Mouse (Mus musculus) monocyte, adult 59 days (primary cell): ENCODE measurements around the gene Olfr1352. TPM values are rescaled to one million over a fixed set of nuclear protein-coding genes. Genes with fewer than 3 reads are reported as not detected.

Experiments
- total RNA-seq, 2 experiments: library from RNA; stranded (reverse); gene quantifications; one replicate each; pipeline ENCODE4 v1.2.4; 2023

Olfr1352 gene
- total RNA-seq, result not detected

GRCm38 (mm10) chr10:78980750-78981149 lies at the start of gene Olfr1352:
Olfr1352 (plus strand) TSS chr10:78981050.

DNA sequence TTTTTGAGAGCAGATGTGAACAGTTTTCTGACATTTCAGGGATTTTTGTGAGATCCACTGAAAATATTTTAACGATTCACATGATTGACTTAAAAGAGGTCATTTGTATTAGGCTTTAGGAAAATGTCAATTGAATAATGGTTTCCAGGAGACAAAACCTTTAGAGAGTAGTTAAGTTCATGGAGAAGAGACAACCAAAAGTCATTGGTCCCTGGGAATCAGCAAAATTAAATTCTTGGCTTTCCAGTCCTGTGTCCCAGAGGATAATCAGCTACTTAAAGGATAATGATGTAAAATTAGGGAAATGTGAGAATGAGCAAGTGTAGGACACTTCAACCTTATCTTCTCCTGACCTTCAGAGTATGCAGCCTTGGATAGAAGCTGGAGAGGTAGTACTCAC lies 30.5 kb upstream of the Olfr1352 start, which contains the start of gene Olfr8:
Olfr8 (plus strand) TSS at position 301 of the 400 bp plus-strand sequence.

DNA sequence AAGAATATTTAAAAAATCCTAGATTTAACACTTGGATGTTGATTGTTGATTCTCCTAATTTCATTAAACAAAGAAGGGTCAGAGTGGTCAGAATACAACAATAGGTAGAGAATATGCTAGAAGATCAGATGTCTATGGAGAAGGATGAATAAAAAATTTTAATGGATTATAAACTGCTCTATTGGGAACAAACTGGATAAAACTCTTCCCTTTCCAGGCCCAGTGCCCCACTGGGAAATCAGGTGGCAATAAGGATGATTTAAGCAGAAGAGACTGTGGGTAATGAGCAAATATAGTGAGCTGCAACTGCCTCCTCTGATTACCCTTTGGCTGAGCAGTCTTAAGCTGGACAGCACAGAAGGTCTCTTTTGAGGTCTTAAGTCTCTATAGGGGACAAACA lies 17.8 kb upstream of the Olfr1352 start, which contains the start of gene Olfr1353:
Olfr1353 (plus strand) TSS at position 301 of the 400 bp plus-strand sequence.

GRCm38 (mm10) chr10:79012172-79012571 lies 31.3 kb downstream of the Olfr1352 start, which contains the start of gene Olfr1351:
Olfr1351 (plus strand) TSS chr10:79012472.

GRCm38 (mm10) chr10:79028441-79028840 lies 47.6 kb downstream of the Olfr1352 start, which contains the start of gene Olfr57:
Olfr57 (plus strand) TSS chr10:79028741.

Other genes with a start within 250 kb of the Olfr1352 start
- not detected for gene Ccdc105, start 228.0 kb upstream of the Olfr1352 start, total RNA-seq
- gene Slc1a6, start 200.6 kb upstream of the Olfr1352 start, total RNA-seq, result not detected
- not detected for gene Olfr1356, start 128.9 kb upstream of the Olfr1352 start, total RNA-seq
- not detected for gene Olfr1355, start 105.5 kb upstream of the Olfr1352 start, total RNA-seq
- not detected for gene Olfr1354, start 67.9 kb upstream of the Olfr1352 start, total RNA-seq
- not detected for gene Olfr8, start 30.4 kb upstream of the Olfr1352 start, total RNA-seq
- not detected for gene Olfr1353, start 17.7 kb upstream of the Olfr1352 start, total RNA-seq
- not detected for gene Olfr1351, start 31.4 kb downstream of the Olfr1352 start, total RNA-seq
- gene Olfr57, start 47.7 kb downstream of the Olfr1352 start, total RNA-seq, result not detected
- gene 2610008E11Rik, start 116.5 kb downstream of the Olfr1352 start, total RNA-seq, result 1 to 10 TPM; 7.0 to 8.7 TPM
- gene Vmn2r80, start 167.7 kb downstream of the Olfr1352 start, total RNA-seq, result not detected